Mouse (Mus musculus) limb, embryonic 11.5 days (tissue): ENCODE measurements around the gene Mroh7. TPM values are rescaled to one million over a fixed set of nuclear protein-coding genes. Genes with fewer than 3 reads are reported as not detected.

Experiments
- ATAC-seq: fragments of 200-750 bp; cut with Nextera tagmentation; 2 replicates; pipeline ENCODE4 v1.8.0; 2017; ENCODE audit warnings: low read depth; ENCODE audit not compliant: insufficient number of reproducible peaks, low FRiP score, low TSS enrichment
- DNase-seq: peaks from one replicate; pipeline ENCODE4 v3.0.0-alpha.2; 2015; ENCODE audit warnings: low spot score
- H3K27ac ChIP-seq: fragments of 300-500 bp; sonication (generic); replicated peaks from 2 replicates; pipeline ENCODE4 v1.5.1; 2014; ENCODE audit warnings: low read depth, mild to moderate bottlenecking, low read length
- H3K27me3 ChIP-seq: fragments of 300-500 bp; sonication (generic); 2 replicates; pipeline ENCODE4 v1.6.1; 2014; ENCODE audit warnings: mild to moderate bottlenecking, low read length, mixed read lengths; ENCODE audit not compliant: control insufficient read depth, insufficient read depth
- H3K36me3 ChIP-seq: fragments of 300-500 bp; sonication (generic); 2 replicates; pipeline ENCODE4 v1.6.1; 2014; ENCODE audit warnings: mild to moderate bottlenecking, low read length, moderate library complexity, mixed read lengths; ENCODE audit not compliant: control insufficient read depth, insufficient read depth
- H3K4me1 ChIP-seq: fragments of 300-500 bp; sonication (generic); 2 replicates; pipeline ENCODE4 v1.6.1; 2014; ENCODE audit warnings: low read length, mixed read lengths; ENCODE audit not compliant: control insufficient read depth, insufficient read depth
- H3K4me2 ChIP-seq: fragments of 300-500 bp; sonication (generic); 2 replicates; pipeline ENCODE4 v1.6.1; 2014; ENCODE audit warnings: low read depth, mild to moderate bottlenecking, moderate library complexity; ENCODE audit not compliant: severe bottlenecking
- H3K4me3 ChIP-seq: fragments of 300-500 bp; sonication (generic); 2 replicates; pipeline ENCODE4 v1.5.1; 2014; ENCODE audit warnings: low read depth, low read length
- H3K9ac ChIP-seq: fragments of 300-500 bp; sonication (generic); 2 replicates; pipeline ENCODE4 v1.6.1; 2014; ENCODE audit warnings: mild to moderate bottlenecking, low read length
- H3K9me3 ChIP-seq: fragments of 300-500 bp; sonication (generic); 2 replicates; pipeline ENCODE4 v1.6.1; 2016; ENCODE audit warnings: low read length; ENCODE audit not compliant: control insufficient read depth
- WGBS: fragments of 180-500 bp; shearing (Covaris S2); extraction: QIAGEN DNeasy Blood & Tissue Kit; methylation state at CpG from one replicate; pipeline ENCODE4 v1.1.7; 2014; 5-methylcytosine and 5-hydroxymethylcytosine counted together
- polyA plus RNA-seq: library from polyadenylated mRNA; unstranded; fragments of >200 nt; fragmentation: Nextera tagmentation; extraction: Ambion mirVana; gene quantifications from 2 replicates; pipeline ENCODE4 v1.2.1, GENCODE M21; 2014

The Mroh7 gene
- polyA plus RNA-seq, 1 experiment from 2014 or later, result not detected

GRCm38 (mm10) chr4:106663956-106664470, 66.7 kb downstream of the Mroh7 start:
- no peaks in the 10 kb centered on the region for H3K4me1 ChIP-seq
- WGBS, result 89% methylated on average over 5 of the region's 5 CpGs
- H3K4me3 ChIP-seq, result no peak overlapping the region
- peaks cover 26% of the 10 kb centered on the region for H3K36me3 ChIP-seq
- H3K27me3 ChIP-seq, result no peaks in the 10 kb centered on the region
- DNase-seq (no peak), ATAC-seq (no peak)
- H3K4me2 ChIP-seq, result no peak overlapping the region
- no peak overlapping the region for H3K27ac ChIP-seq
- H3K9me3 ChIP-seq, result no peaks in the 10 kb centered on the region
- H3K9ac ChIP-seq, result no peak overlapping the region

- DNase-seq (no peak), ATAC-seq (no peak)
- Histone ChIP-seq H3K4me3 (no peak overlapping the region), H3K36me3 (peaks cover 4% of the 10 kb centered on the region), H3K9ac (no peak overlapping the region), H3K9me3 (no peaks in the 10 kb centered on the region), H3K4me1 (no peaks in the 10 kb centered on the region; the same call in 1 of the 2 replicates), H3K4me2 (no peak overlapping the region), H3K27ac (no peak overlapping the region), H3K27me3 (no peaks in the 10 kb centered on the region)
- WGBS, result 74% methylated on average over 10 of the region's 10 CpGs
These were observed 75.0 kb downstream of the Mroh7 start for GRCm38 (mm10) chr4:106655681-106656080.

GRCm38 (mm10) chr4:106653051-106653450, 77.7 kb downstream of the Mroh7 start:
- WGBS, result 91% methylated on average over 15 of the region's 15 CpGs

GRCm38 (mm10) chr4:106652546-106652945, 78.2 kb downstream of the Mroh7 start:
- DNase-seq (no peak), ATAC-seq (no peak)
- Histone ChIP-seq H3K9me3 (no peaks in the 10 kb centered on the region), H3K36me3 (peaks cover 2% of the 10 kb centered on the region; the same call in 1 of the 2 replicates), H3K4me2 (no peak overlapping the region), H3K4me3 (no peak overlapping the region), H3K9ac (no peak overlapping the region), H3K27ac (no peak overlapping the region), H3K4me1 (no peaks in the 10 kb centered on the region; the same call in 1 of the 2 replicates), H3K27me3 (no peaks in the 10 kb centered on the region)
- 94% methylated on average over 3 of the region's 3 CpGs for WGBS

More at GRCm38 (mm10) chr4:106653051-106653450, 77.7 kb downstream of the Mroh7 start:
- DNase-seq, result no peak
- no peak overlapping the region for H3K4me2 ChIP-seq
- no peak overlapping the region for H3K27ac ChIP-seq
- no peaks in the 10 kb centered on the region for H3K9me3 ChIP-seq
- no peak overlapping the region for H3K4me3 ChIP-seq
- H3K9ac ChIP-seq, result no peak overlapping the region
- H3K36me3 ChIP-seq, result peaks cover 2% of the 10 kb centered on the region; the same call in 1 of the 2 replicates
- ATAC-seq, result no peak
- no peaks in the 10 kb centered on the region for H3K27me3 ChIP-seq
- H3K4me1 ChIP-seq, result no peaks in the 10 kb centered on the region; the same call in 1 of the 2 replicates

GRCm38 (mm10) chr4:106650833-106651527, 79.7 kb downstream of the Mroh7 start, which contains the start of gene Pars2:
Gene Pars2 (plus strand): TSS chr4:106651069.
- WGBS, result 3% methylated on average over 40 of the region's 40 CpGs
- Histone ChIP-seq H3K27me3 (no peaks in the 10 kb centered on the region), H3K4me1 (no peaks in the 10 kb centered on the region; the same call in 1 of the 2 replicates)

GRCm38 (mm10) chr4:106647137-106647536, 83.6 kb downstream of the Mroh7 start:
- Histone ChIP-seq H3K36me3 (no peaks in the 10 kb centered on the region), H3K27ac (no peak overlapping the region), H3K4me2 (no peak overlapping the region), H3K4me1 (peaks cover 7% of the 10 kb centered on the region; the same call in 1 of the 2 replicates), H3K9ac (no peak overlapping the region), H3K9me3 (no peaks in the 10 kb centered on the region), H3K4me3 (no peak overlapping the region), H3K27me3 (no peaks in the 10 kb centered on the region)
- WGBS, result 58% methylated on average over 6 of the region's 6 CpGs
- DNase-seq (no peak), ATAC-seq (no peak)

More at GRCm38 (mm10) chr4:106650833-106651527, 79.7 kb downstream of the Mroh7 start, which contains the start of gene Pars2:
- Histone ChIP-seq H3K4me2 (peak within 1 kb of the TSS; percentile 88), H3K36me3 (peaks cover 2% of the 10 kb centered on the region; the same call in 1 of the 2 replicates), H3K4me3 (peak within 1 kb of the TSS; percentile 59), H3K9ac (peak within 1 kb of the TSS; percentile 62), H3K9me3 (no peaks in the 10 kb centered on the region), H3K27ac (peak within 1 kb of the TSS; percentile 66)
- ATAC-seq (peak; percentile 93), DNase-seq (peak; percentile 99)

GRCm38 (mm10) chr4:106645797-106646196, 84.9 kb downstream of the Mroh7 start:
- WGBS, result 68% methylated on average over 5 of the region's 5 CpGs
- ATAC-seq (no peak), DNase-seq (no peak)
- Histone ChIP-seq H3K36me3 (no peaks in the 10 kb centered on the region), H3K4me3 (no peak overlapping the region), H3K4me1 (peaks cover 7% of the 10 kb centered on the region; the same call in 1 of the 2 replicates), H3K27me3 (no peaks in the 10 kb centered on the region), H3K27ac (no peak overlapping the region), H3K9ac (no peak overlapping the region), H3K9me3 (no peaks in the 10 kb centered on the region), H3K4me2 (no peak overlapping the region)

- Histone ChIP-seq H3K9ac (no peak overlapping the region), H3K4me1 (peaks cover 7% of the 10 kb centered on the region; the same call in 1 of the 2 replicates), H3K27me3 (no peaks in the 10 kb centered on the region), H3K4me2 (0 out of 2 replicates have a peak overlapping the region, but pooled peaks have one; percentile 22), H3K27ac (no peak overlapping the region), H3K36me3 (no peaks in the 10 kb centered on the region), H3K9me3 (no peaks in the 10 kb centered on the region), H3K4me3 (no peak overlapping the region)
- 60% methylated on average over 6 of the region's 6 CpGs for WGBS
- no peak for ATAC-seq
- no peak for DNase-seq
These were observed 86.5 kb downstream of the Mroh7 start for GRCm38 (mm10) chr4:106644218-106644610.
